Mouse (Mus musculus): Measurements from ENCODE around the gene Lrrc1. TPM values are rescaled to one million over a fixed set of nuclear protein-coding genes. Genes with fewer than 3 reads are reported as not detected.

Gene Lrrc1
- polyA plus RNA-seq, 1 experiment from 2014 or later: 18.6 TPM

DNA sequence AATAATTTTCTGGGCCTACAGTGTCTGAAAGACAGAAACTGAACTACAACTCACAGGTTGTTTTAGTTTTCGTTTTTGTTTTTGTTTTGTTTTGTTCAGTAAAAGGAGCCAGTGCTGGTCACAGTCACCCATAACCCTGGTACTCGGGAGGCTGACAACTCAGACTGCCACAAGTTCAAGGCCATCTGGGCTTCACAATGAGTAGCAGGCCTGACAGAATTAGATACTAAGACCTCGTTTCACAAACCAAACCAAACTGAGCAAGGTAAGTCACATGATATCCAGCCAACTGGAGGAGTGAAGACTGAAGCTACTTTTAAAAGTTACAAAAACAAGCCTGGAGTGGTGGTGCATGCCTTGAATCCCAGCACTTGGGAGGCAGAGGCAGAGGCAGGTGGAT is 46.3 kb downstream of the Lrrc1 start:
- H3K27ac ChIP-seq (ENCODE audit: low read depth, low read length): no peak overlapping the region
- H3K9me3 ChIP-seq (ENCODE audit: control insufficient read depth, low read length): no peaks in the 10 kb centered on the region
- H3K36me3 ChIP-seq (ENCODE audit: control insufficient read depth, insufficient read depth, low read length): no peaks in the 10 kb centered on the region
- no peak overlapping the region for H3K4me2 ChIP-seq (replicated peaks; ENCODE audit: low read depth, low read length)
- no peaks in the 10 kb centered on the region for H3K27me3 ChIP-seq (ENCODE audit: control insufficient read depth, insufficient read depth, low read length)
- no peak for ATAC-seq (ENCODE audit: low FRiP score, low TSS enrichment)
- H3K4me1 ChIP-seq (ENCODE audit: control insufficient read depth, insufficient read depth, low read length): peaks cover 14% of the 10 kb centered on the region
- no peak overlapping the region for H3K4me3 ChIP-seq (ENCODE audit: low read length)
- 57% methylated on average over 3 of the region's 3 CpGs for WGBS
- H3K9ac ChIP-seq (ENCODE audit: low read depth, low read length): no peak overlapping the region

DNA sequence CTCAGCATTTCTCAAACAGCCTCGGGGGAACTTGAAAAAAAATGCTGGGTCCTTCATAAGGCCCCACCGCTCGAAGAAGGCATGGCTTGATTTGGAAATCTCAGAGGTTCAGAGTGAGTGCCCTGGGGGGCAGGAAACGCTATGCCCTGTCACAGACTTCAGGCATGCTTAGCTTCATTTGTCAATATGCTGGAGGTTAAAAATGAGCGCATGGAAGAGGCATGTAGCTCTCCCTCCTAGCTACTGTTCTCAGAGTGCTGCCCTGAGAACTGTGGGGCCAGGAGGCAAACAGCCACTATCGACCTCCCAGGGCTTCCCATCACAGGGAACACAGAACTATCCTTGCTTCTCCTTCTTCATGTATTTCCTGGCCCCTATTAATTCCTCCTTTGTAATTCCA is 47.5 kb downstream of the Lrrc1 start:
- Histone ChIP-seq H3K36me3 (ENCODE audit: control insufficient read depth, insufficient read depth, low read length) (no peaks in the 10 kb centered on the region), H3K9me3 (ENCODE audit: control insufficient read depth, low read length) (no peaks in the 10 kb centered on the region), H3K4me2 (replicated peaks; ENCODE audit: low read depth, low read length) (no peak overlapping the region), H3K27me3 (ENCODE audit: control insufficient read depth, insufficient read depth, low read length) (no peaks in the 10 kb centered on the region), H3K9ac (ENCODE audit: low read depth, low read length) (no peak overlapping the region), H3K4me1 (ENCODE audit: control insufficient read depth, insufficient read depth, low read length) (0 out of 2 replicates have a peak, but pooled peaks cover 7% of the 10 kb centered on the region), H3K27ac (ENCODE audit: low read depth, low read length) (no peak overlapping the region), H3K4me3 (ENCODE audit: low read length) (no peak overlapping the region)
- no peak for ATAC-seq (ENCODE audit: low FRiP score, low TSS enrichment)
- WGBS: 63% methylated on average over 6 of the region's 6 CpGs

DNA sequence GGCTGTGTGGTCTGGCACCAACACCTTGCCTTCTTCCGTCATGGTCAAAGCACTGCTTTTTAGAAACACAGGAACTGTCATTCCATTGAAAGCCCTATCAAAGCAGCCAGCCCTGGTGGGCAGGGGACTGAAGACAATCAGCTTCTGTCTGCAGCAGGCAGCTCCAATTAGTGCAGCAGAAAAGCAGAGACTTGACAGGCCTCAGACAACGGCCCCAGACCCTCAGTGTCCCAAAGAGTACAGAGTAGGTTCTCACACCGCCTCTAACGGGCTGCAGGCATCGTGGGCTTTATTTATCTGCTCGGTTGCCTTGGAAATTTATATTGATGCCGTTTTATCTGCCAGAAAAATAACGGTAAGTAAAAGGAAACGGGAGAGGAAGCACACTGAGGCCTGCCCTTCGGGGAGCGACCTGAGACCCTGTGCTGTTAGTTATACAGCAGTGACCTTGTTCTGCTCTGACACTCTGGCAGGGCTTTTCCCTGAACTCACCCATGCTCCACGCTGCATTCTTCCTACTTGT is 48.1 kb downstream of the Lrrc1 start:
- Histone ChIP-seq H3K9ac (ENCODE audit: low read depth, low read length) (no peak overlapping the region), H3K27ac (ENCODE audit: low read depth, low read length) (no peak overlapping the region), H3K27me3 (ENCODE audit: control insufficient read depth, insufficient read depth, low read length) (no peaks in the 10 kb centered on the region), H3K9me3 (ENCODE audit: control insufficient read depth, low read length) (no peaks in the 10 kb centered on the region), H3K36me3 (ENCODE audit: control insufficient read depth, insufficient read depth, low read length) (no peaks in the 10 kb centered on the region), H3K4me2 (replicated peaks; ENCODE audit: low read depth, low read length) (no peak overlapping the region), H3K4me3 (ENCODE audit: low read length) (no peak overlapping the region), H3K4me1 (ENCODE audit: control insufficient read depth, insufficient read depth, low read length) (0 out of 2 replicates have a peak, but pooled peaks cover 7% of the 10 kb centered on the region)
- no peak for ATAC-seq (ENCODE audit: low FRiP score, low TSS enrichment)
- 31% methylated on average over 12 of the region's 12 CpGs for WGBS

DNA sequence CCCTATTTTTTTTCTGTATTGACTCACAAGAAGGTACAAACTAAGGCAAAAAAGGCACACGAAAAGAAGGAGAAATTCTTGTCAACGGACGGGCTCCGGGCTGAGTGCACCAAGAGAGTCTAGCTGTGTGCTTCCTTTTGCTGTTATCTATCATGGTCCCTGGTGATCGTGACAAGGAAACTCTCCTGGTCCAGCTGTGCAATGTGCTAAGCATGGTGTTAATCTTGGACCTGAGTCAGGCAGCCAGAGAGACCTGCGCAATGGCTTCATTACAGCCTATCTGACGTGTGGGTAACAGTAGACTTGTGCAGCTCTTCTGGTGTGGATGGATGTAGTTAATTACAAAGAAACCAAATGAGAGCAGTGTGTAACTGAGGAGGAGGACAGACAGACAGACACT is 50.4 kb downstream of the Lrrc1 start:
- Histone ChIP-seq H3K27ac (ENCODE audit: low read depth, low read length) (no peak overlapping the region), H3K9me3 (ENCODE audit: control insufficient read depth, low read length) (no peaks in the 10 kb centered on the region), H3K4me2 (replicated peaks; ENCODE audit: low read depth, low read length) (no peak overlapping the region), H3K36me3 (ENCODE audit: control insufficient read depth, insufficient read depth, low read length) (no peaks in the 10 kb centered on the region), H3K27me3 (ENCODE audit: control insufficient read depth, insufficient read depth, low read length) (no peaks in the 10 kb centered on the region), H3K9ac (ENCODE audit: low read depth, low read length) (no peak overlapping the region), H3K4me1 (ENCODE audit: control insufficient read depth, insufficient read depth, low read length) (0 out of 2 replicates have a peak, but pooled peaks cover 7% of the 10 kb centered on the region), H3K4me3 (ENCODE audit: low read length) (no peak overlapping the region)
- ATAC-seq (ENCODE audit: low FRiP score, low TSS enrichment): no peak
- WGBS: 91% methylated on average over 7 of the region's 7 CpGs

DNA sequence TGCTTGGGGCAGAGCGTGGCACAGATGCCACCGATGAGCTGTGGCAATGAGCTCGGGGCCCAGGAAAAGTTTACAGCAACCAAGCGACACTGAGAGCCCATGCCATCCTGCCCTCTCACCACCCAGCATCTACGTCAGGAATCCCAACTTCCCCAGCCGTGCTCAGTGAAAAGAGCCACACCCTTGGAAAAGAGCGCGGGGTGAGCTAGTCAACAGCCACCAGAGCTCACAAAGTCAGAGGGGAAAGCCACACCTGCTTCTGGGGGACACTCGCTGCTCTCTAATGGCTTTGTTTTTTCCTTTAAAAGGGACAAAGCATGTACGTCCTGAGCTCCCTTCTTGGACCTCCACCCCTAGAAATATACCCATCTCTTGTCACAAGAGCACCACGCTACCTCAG is 56.1 kb downstream of the Lrrc1 start:
- no peaks in the 10 kb centered on the region for H3K9me3 ChIP-seq (ENCODE audit: control insufficient read depth, low read length)
- H3K27me3 ChIP-seq (ENCODE audit: control insufficient read depth, insufficient read depth, low read length): no peaks in the 10 kb centered on the region
- no peak overlapping the region for H3K27ac ChIP-seq (ENCODE audit: low read depth, low read length)
- no peak overlapping the region for H3K4me2 ChIP-seq (replicated peaks; ENCODE audit: low read depth, low read length)
- H3K36me3 ChIP-seq (ENCODE audit: control insufficient read depth, insufficient read depth, low read length): no peaks in the 10 kb centered on the region
- no peak for ATAC-seq (ENCODE audit: low FRiP score, low TSS enrichment)
- H3K4me3 ChIP-seq (ENCODE audit: low read length): no peak overlapping the region
- H3K4me1 ChIP-seq (ENCODE audit: control insufficient read depth, insufficient read depth, low read length): no peaks in the 10 kb centered on the region
- 89% methylated on average over 11 of the region's 11 CpGs for WGBS
- no peak overlapping the region for H3K9ac ChIP-seq (ENCODE audit: low read depth, low read length)

DNA sequence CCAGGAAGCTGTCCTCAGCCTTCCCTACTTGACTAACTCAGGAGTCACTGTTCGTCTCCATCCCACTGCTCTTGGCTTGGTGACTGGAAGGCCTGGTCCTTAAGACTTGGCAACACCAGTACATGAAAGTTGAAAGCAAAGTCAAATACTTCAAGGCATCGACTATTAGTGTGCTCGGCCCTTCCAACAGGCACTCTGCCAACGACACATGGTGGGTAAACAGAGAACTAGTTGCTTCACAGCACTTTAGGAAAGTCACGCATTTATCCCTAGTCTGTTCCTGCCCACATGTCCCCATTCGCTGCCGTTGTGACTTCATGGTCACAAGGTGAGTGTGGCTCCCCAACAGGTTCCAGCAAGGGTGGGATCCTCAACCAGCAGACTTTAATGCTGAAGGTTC is 57.2 kb downstream of the Lrrc1 start:
- Histone ChIP-seq H3K9ac (ENCODE audit: low read depth, low read length) (no peak overlapping the region), H3K27me3 (ENCODE audit: control insufficient read depth, insufficient read depth, low read length) (no peaks in the 10 kb centered on the region), H3K27ac (ENCODE audit: low read depth, low read length) (no peak overlapping the region), H3K36me3 (ENCODE audit: control insufficient read depth, insufficient read depth, low read length) (no peaks in the 10 kb centered on the region), H3K4me2 (replicated peaks; ENCODE audit: low read depth, low read length) (no peak overlapping the region), H3K4me3 (ENCODE audit: low read length) (no peak overlapping the region), H3K9me3 (ENCODE audit: control insufficient read depth, low read length) (no peaks in the 10 kb centered on the region), H3K4me1 (ENCODE audit: control insufficient read depth, insufficient read depth, low read length) (no peaks in the 10 kb centered on the region)
- WGBS: 93% methylated on average over 7 of the region's 7 CpGs
- ATAC-seq (ENCODE audit: low FRiP score, low TSS enrichment): no peak

DNA sequence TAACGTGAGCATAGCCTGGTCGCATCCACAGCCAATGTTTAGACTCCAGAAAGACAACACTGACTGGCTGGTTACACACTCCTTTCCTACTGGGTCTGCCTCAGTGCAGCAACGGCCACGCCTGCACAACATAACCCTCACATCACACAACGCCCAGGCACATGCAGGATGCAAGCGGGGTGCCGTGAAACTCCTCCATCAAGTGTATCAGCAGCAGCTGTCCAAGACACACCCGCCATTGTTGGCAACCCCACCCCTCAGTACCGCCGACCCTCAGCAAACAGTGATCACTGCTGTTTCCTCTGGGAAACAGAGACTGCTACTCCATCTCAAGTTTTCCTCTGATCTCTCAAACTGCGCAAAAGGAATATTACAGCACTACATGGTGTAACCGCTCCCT is 58.8 kb downstream of the Lrrc1 start:
- Histone ChIP-seq H3K4me2 (replicated peaks; ENCODE audit: low read depth, low read length) (no peak overlapping the region), H3K4me3 (ENCODE audit: low read length) (no peak overlapping the region), H3K27ac (ENCODE audit: low read depth, low read length) (no peak overlapping the region), H3K9me3 (ENCODE audit: control insufficient read depth, low read length) (no peaks in the 10 kb centered on the region), H3K27me3 (ENCODE audit: control insufficient read depth, insufficient read depth, low read length) (no peaks in the 10 kb centered on the region), H3K36me3 (ENCODE audit: control insufficient read depth, insufficient read depth, low read length) (no peaks in the 10 kb centered on the region), H3K4me1 (ENCODE audit: control insufficient read depth, insufficient read depth, low read length) (peaks cover 2% of the 10 kb centered on the region; the same call in 1 of the 2 replicates), H3K9ac (ENCODE audit: low read depth, low read length) (no peak overlapping the region)
- 85% methylated on average over 12 of the region's 12 CpGs for WGBS
- no peak for ATAC-seq (ENCODE audit: low FRiP score, low TSS enrichment)

DNA sequence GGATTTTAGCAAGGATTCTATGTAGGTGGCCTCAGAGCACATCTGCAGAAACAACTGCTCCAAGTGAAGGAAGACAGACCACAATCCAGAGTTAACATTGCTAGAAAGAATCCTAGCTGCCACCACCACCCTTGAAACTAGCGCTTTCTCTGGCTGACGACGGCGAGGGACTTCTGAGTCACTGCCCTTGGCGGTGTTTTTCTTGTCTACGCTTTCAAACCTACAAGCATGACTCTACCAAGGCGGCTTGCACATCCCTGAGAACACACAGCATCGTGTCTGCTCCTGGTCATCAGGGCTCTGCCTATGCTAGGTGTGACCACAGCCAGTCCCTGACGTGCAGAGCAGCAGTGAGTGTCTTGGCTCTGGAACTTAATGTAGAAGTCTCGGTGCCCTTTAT is 59.9 kb downstream of the Lrrc1 start:
- Histone ChIP-seq H3K4me2 (replicated peaks; ENCODE audit: low read depth, low read length) (no peak overlapping the region), H3K4me3 (ENCODE audit: low read length) (no peak overlapping the region), H3K27ac (ENCODE audit: low read depth, low read length) (no peak overlapping the region), H3K9ac (ENCODE audit: low read depth, low read length) (no peak overlapping the region), H3K27me3 (ENCODE audit: control insufficient read depth, insufficient read depth, low read length) (no peaks in the 10 kb centered on the region), H3K9me3 (ENCODE audit: control insufficient read depth, low read length) (no peaks in the 10 kb centered on the region), H3K36me3 (ENCODE audit: control insufficient read depth, insufficient read depth, low read length) (no peaks in the 10 kb centered on the region), H3K4me1 (ENCODE audit: control insufficient read depth, insufficient read depth, low read length) (peaks cover 8% of the 10 kb centered on the region; the same call in 1 of the 2 replicates)
- no peak for ATAC-seq (ENCODE audit: low FRiP score, low TSS enrichment)
- 89% methylated on average over 10 of the region's 10 CpGs for WGBS

DNA sequence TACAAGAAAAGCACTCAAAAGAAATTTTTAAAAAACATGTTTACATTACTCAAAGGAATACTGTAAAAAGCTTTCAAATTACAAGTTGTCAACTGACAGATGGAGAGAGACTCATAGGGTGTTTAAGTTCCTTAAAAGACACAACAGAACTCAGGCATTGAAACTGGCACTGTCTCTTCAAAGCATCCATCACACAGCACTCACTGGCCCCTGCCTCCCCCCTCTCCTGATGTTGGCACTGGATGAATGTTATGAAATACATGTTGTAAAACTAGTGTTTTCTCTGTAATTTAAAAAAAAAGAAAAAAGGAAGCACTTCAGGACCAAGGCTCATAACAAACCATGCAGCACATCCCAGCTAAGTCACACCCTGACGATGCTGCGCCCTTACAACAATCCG is 61.1 kb downstream of the Lrrc1 start:
- Histone ChIP-seq H3K27ac (ENCODE audit: low read depth, low read length) (no peak overlapping the region), H3K36me3 (ENCODE audit: control insufficient read depth, insufficient read depth, low read length) (no peaks in the 10 kb centered on the region), H3K9ac (ENCODE audit: low read depth, low read length) (no peak overlapping the region), H3K4me1 (ENCODE audit: control insufficient read depth, insufficient read depth, low read length) (peaks cover 8% of the 10 kb centered on the region; the same call in 1 of the 2 replicates), H3K4me2 (replicated peaks; ENCODE audit: low read depth, low read length) (no peak overlapping the region), H3K27me3 (ENCODE audit: control insufficient read depth, insufficient read depth, low read length) (no peaks in the 10 kb centered on the region), H3K4me3 (ENCODE audit: low read length) (no peak overlapping the region), H3K9me3 (ENCODE audit: control insufficient read depth, low read length) (no peaks in the 10 kb centered on the region)
- no peak for ATAC-seq (ENCODE audit: low FRiP score, low TSS enrichment)
- 95% methylated on average over 3 of the region's 3 CpGs for WGBS
